Mouse (Mus musculus): ENCODE results near the gene Ggn.
"Not testable (repeated sequence)": the region's sequence is repeated elsewhere in the genome, so short reads cannot be mapped to it uniquely, and the experiment has no call there.

Gene Ggn

DNA sequence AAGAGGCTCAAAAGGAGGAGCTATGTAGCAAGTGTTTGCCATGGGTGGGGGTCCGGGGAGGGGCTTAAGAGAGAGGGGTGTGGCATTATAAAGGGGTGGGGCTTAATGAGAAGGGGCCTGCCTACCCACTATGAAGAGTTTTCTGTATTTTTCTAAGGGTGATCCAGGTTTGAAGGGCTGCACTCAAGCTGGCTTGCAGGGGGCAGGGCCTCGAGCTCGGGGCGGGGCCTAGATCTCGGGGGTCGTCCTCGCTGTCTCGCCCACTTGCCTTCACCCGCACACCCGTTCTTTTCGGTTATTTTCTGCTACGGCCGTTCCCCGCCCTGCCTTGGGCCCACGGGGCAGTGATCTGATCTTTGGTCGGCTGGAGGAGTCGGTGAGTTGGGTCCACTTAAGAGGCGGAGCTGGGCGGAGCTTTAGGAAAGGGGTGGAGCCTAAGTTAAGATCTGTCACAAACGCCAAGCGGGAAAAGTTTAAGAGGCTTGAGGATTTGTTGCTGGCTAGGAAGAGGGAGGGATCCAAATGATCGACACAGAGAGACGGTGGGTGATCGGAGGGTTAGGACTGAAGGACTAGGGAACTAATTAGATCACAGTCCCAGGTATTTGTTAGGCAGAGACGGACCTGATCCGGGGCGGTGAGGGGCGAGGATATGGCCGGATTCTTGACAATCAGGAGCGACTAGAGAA is at the start of gene Ggn, which contains the start of gene Spred3:
Gene Ggn, plus strand, starts transcription at position 145 of the 689 bp plus-strand sequence.
Gene Spred3, minus strand, starts transcription at position 346 of the 689 bp plus-strand sequence.
- DNase-seq: peak; percentile 61 to 65

DNA sequence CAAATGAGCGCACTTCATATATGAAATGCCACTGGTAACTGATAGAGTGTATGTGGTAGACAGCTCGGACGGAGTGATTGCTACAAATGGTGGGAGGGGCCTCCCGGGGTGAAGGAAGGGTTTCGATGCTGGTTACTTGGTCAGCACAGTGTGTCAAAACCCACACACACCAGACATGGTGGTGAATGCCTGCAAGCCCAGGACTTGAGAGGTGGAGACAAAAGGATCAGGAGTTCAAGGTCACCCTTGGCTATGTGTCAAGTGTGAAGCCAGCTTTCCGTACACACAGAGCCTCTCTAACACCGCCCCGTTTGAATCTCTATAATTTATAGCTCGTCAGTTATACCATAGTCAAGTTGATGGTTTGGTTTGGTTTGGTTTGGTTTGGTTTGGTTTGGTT is 47.2 kb upstream of the Ggn start:
- no peak for DNase-seq

DNA sequence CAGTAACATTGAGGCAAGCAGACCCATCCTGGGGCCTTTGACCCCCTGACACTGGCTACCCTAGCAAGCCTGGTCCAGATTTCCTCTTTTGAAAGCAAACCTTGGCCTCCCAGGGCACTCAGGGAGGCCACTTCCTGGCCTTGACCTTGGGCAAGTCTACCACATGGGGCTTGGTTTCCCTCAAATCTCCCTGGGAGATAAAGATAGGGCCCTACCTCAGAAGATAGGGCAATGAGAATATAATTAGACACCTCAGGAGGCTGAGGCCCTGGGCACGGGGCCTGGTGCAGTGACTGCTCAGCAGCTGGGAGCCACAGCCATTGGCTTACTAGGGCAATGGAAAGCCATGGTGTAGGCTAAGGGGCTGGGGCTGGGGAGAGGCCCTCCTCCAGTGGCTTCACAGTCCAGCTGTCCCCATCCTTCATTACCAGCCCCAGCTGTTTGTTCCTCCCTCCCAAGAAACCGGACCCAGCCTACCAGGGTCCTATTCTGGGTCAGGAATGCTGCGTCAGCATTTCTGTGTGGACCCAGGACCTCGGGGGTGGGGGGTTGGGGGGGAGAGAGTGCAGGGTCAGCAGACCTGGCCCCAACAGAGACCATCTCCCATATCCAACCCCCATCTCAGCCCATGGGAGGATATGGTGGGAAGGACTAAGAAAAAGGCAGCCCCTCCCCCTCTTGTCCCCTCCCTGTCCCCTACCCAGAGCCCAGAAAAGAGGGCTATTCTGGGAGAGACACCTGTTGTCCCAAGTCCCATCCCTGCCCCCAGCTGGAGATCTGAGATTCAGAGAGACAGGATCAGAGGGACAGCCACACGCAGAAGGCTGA is 46.3 kb upstream of the Ggn start:
- no peak for DNase-seq

DNA sequence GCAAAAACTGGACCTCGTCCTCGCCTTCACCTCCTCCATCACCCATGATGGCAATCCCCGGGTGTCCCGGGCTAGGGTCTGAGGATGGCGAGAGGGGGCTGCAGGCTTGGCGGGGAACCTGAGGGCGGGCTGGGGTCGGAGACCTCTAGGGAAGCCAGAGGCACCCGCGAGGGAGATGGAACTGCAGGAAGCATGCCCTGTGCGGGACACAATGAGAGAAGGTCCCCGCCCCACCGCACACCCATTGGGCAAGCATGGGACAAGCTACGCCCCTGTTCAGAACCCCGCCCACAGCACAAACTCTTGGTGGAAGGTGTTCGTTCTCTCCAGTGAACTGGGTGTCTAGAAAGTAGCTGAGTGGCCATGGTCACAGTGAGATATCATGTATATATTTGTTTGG is 45.0 kb upstream of the Ggn start, which contains the start of gene Ryr1:
Gene Ryr1, minus strand, starts transcription at position 210 of the 400 bp plus-strand sequence.
- no peak for DNase-seq

DNA sequence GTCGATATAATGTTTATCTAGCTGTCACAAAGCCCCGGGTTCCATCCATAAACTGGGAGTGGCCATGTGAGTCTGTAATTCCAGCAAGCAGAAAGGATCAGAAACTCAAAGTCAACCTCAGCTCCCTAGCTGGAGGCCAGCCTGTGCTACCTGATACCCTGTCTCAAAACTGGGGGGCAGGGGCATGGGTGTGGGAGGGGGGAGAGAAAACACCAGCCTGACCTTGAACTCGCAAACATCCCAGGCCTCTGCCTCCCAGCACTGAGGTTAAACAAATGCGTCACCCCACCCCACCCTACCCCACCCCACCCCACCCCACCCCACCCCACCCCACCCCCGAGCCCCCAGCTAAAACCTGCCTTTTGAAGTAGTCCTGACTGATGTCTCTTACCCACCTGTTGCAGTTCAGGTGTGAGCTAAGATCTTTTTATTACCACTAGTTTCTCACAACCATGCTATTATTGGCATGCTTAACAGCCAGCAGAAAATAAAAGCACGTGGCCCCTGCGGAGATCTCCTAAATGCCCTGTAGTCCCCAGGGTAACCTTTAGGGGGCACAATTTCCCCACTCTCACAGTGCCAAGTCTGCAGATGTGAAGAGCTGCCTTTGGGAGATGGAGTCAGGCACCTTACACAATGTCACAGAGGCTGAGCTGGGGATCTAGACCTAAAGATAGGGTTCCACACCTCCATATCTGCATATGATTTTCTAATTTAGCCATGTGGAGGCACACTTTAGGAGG is 43.7 kb upstream of the Ggn start:
- DNase-seq: peak; percentile 32 to 53

DNA sequence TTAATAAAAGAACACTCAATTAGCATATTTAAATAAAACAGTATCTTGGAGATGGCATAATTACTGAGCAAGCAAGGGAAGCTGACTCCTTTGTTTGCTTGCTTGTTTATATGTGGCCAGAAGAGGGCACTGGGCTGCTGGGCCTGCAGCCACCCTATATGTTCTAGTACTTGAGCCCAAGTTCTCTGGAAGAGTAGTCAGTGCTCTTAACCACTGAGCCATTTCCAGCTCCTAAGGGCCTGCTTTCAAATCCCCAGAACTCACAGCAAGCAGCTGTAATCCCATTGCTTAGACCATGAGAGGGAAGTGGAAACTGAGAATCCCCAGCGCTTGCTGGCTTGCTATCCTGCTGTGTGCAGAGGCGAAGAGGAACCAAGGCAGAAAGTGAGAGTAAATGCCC is 41.3 kb upstream of the Ggn start:
- DNase-seq: no peak

DNA sequence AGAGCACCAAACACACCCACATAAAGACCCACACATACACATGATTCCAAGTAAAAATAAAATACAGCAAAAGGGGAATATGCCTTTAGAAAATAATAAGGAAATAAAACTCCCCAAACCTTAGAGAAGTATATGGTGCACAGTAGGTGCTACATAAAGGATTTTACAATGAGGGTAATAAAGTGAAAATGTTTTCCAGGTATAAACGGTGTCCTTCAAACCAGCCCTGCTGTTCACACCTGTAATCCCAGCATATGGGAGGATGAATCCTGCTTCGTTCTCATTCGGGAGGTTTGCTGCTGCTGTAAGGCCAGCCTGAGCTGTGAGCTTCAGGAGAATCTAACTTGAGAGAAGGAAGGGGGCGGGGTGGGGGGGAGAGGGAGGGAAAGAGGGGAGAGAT is 35.8 kb upstream of the Ggn start:
- no peak for DNase-seq

DNA sequence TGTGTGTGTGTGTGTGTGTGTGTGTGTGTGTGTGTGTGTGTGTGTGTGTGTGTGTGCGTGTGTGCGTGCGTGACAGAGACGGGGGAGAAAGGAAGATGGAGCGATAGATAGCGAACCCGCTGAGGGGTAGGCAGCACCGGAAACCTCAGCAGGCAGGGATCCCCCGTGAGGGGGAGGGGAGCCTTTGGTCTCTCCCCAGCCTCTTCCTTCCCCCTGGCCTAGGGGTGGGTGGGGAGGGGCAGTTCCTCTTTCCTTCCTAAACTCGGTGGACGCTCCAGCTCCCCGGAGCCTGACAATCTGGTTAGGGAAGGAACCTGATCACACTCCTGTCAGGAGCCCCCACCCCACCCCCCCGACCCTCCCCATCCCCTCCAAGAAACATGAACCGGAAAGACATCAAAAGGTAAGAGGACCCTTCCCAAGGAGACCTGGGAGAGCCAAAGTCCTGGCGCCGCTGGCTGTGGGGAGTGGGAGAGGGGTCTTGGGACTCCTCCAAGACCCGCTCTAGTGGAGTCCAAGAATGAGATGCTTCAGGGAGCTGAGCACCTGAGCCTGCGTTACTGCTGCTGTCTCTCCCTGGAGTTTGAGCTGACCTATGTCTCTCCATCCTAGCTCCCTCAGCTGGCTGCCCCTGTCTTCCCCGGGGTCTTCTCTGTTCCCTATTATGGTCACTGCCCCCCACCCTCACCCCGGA is 35.2 kb upstream of the Ggn start, which contains the start of gene Rasgrp4:
Gene Rasgrp4, plus strand, starts transcription at position 159 of the 694 bp plus-strand sequence.
- DNase-seq: no peak

DNA sequence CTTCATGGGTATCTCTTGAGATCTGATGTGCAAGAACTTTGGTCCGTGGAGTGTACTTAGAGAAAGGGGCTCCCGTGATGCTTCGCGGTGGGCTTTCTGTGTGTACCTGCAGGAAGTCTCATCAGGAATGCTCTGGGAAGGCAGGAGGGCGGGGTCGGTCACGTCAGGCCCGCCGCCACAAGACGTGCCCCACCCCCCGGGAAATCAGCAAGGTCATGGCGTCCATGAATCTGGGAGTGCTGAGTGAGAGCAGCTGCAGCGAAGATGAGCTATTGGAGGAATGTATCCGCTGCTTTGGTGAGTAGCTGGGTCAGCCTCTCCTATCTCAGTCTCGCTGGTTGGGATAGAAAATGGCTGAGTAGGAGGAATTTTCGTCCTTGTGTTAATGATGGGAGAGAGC is 32.6 kb upstream of the Ggn start:
- DNase-seq: no peak

DNA sequence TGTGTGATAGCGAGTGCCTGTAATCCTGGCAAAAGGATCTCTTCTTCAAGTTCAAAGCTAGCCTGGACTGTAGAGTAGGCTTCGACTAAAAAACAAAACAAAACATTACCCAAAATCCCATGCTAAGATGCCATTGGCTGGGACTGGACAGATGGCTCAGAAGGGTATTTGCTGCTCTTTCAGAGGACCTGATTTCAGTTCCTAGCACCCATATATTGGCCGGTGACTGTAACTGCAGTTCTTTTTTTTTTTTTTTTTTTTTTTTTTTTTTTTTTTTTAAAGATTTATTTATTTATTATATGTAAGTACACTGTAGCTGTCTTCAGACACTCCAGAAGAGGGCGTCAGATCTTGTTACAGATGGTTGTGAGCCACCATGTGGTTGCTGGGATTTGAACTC is 30.8 kb upstream of the Ggn start:
- not testable (repeated sequence) for DNase-seq

DNA sequence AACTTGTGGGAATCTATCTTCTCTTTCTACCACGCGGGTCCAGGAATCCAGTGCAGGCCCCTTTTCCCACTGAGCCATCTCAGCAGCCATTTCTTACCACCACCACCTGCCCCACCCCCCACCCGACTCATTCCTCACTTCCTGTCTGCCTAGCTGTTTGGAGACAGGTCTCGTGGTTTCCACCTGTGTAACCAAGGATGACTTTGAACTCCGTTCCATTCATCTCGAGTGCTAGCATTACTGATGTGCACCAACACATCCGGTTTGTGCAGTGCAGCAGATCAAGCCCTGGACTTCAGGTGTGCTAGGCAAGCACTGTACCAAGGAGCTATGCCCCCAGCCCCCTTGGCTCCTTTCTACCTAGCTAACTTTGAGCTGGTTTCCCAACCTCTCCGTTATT is 28.6 kb upstream of the Ggn start:
- no peak for DNase-seq

DNA sequence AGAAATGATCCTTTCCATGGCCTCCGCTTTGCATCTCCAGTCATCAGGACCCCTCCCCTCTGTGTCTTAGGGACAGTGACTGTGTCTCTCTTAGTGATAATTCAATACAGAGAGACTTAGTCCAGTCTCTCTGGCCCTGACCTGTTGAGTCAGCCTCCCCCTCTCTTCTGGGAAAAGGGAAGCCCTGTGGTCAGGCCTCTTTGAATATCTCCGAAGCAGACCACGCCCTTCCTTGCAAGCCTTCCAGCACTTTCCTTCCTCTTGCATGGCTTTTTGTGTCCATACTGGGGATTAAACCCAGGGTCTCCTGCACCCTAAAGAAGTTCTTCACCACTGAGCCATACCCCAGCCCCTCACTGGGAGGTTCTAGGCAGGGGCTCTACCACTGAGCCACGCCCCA is 26.0 kb upstream of the Ggn start:
- DNase-seq: no peak

DNA sequence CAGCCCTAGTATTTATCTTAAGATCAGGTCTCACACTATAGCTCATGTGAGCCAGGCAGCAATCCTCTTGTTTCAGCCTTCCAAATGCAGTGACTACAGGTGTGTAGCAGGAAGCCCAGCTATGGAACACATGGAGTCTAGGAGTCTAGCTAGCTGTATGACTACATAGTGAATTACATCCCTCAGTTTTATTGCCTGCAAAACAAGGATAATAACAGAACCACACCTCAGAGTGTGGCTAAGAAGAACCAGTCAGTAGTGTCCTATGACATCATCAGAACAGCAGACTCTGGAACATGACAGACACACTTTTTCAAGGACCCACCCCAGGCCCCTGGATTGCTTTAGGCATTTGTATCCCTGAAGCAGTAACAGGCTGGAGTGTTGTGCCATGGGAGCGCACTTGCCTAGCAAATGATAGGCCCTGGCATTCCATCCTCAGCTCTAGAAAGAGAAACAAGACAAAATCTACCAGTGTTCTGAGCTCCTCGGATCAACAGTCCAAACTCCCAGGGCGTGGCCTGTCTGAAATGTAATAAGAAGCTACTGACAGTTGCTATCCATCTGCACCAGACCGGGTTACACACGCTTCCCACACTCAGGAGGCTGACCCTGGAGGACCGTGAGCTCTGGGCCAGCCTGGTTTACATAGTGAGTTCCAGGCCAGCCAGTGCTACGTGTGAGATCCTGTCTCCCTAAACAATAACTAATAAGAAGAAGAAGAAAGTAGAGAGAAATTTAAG is 23.2 kb upstream of the Ggn start:
- DNase-seq: no peak

DNA sequence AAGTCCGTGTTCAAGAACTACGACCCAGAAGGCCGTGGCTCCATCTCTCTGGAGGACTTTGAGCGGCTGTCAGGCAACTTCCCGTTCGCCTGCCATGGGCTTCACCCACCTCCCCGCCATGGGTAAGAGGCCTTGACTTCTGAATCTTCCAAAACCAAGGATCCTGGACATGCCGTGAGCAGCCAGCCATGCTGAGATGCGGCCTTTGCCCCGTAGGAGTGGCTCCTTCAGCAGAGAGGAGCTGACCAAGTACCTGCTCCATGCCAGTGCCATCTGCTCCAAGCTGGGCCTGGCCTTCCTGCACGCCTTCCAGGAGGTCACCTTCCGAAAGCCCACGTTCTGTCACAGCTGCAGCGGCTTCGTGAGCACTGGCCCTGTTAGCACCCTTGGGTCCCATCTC is 21.2 kb upstream of the Ggn start:
- no peak for DNase-seq

DNA sequence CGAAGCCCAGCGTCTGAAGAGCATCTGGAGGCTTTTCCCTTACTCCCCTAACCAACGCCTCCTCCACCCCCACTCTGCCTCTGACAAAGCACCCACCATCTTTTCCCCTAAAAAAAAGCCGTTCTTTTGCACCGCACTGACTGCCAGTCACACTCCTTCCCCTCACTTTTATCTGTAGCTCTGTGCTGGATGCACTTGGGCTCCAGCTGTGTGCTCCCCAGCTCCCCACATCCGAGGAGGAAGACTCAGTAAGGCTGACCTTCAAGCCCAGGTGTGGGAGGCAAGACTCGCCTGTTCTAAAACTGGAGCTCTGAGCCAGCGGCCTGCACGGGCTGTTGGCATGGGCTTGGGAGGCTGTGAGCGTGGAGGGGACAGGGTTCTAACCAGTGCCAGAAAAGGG is 18.5 kb upstream of the Ggn start:
- DNase-seq: no peak

DNA sequence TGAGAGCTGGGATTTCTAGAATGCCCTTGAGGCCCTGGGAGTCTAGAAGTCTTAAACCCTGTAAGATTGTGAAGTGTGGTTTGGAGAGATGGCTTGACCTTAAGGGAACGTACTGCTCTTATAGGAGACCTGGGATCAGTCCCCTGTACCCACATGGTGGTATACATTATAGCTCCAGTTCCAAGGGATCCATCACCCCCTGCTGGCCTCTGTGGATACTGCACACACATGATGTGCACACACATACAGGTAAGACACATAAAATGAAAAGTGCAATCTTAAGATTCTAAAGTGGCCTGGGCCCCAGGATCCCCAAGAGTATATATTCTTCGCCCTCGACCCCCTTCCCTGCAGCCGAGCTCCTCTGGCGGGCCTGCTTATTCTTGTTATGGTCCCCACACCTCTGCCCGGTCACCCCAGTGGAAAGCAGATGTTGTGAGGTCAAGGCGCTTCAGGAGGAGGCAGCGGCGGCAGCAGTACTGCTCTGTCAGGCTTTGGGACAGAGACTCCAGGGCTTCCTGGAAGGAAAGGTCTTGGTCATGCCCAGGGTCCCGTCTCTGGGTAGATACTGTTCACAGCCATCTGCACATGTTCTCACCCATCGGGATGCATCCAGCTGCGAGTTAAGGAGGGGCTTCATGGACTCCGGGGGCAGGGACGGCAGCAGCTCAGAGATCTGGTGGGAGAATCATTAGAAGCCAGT is 15.8 kb upstream of the Ggn start:
- peak; percentile 20 to 27 for DNase-seq

DNA sequence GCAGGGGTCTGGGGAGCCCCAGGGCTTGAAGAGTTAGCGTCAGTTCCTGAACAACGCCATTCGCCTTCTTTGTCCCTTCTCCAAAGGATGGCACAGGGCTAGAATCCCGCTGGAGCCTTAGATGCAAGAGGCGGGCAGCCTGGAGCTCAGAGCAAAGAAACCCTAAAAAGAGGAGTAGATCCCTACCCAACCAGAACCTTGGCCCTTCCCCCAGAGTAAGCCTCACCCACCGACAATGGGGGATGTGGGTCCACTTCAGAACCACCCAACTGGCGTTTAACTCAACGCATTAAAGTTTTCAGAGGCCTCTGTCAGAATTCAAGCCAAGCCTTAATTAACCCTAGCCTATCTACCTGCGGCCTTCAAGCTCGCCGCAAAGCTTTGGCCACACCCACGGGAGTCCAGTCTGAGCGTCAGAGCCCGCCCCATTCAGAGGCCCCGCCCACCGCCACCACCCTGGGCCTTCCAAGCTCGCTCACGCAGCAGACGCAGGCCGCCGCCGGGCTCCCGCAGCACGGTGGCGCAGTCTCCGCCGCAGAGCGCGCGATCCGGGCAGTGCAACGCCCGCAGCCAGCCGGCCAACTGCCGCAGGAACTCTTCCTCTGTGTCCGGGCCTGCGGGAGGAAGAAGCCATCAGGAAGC is 14.7 kb upstream of the Ggn start:
- peak; percentile 95 to 96 for DNase-seq

DNA sequence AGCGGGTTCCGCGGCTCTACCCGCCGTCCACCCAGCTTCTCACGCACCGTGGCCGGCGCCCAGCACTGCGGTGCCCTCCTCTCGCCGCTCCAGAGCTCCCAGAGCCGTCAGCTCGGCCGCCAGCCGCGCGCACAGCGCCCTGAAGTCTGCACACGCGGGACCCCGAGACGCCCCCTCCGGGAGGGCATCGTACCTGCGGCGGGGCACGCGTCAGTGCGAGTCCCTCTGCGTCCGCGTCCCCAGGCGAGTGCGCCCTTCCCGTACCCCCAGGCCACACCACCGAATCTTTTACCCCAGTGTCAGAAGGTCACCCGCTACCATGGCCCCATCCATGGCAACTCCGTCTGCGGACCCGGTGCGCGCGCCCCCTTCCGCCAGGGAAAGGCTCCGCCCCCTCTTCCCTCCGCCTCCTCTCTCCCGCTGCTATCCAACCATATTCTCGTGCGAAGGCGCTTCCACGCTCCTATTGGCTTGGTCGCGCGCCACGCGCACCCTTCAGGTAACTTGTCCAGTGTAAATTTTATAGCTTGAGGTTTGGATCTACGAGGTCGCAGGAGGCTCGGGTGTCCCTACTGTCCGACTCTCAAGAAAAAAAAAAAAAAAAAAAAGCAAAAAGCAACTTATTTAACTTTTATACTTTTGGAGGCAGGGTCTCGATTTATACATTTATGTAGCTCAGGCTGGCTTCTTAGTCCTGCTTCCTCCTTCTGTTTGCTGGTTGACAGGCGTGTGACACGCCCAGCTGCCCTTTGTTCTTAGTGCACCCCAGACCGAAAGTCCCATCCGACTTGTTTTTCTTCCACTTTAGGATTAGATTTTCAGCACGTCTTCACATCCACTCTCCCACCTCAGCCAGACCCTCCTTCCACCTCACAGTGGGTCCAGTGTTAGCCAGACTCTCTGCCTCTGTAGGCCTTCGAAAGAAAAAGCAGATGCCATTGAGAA is 13.9 kb upstream of the Ggn start, which contains the start of gene Fam98c:
Gene Fam98c, minus strand, starts transcription at position 397 of the 945 bp plus-strand sequence.
- DNase-seq: peak; percentile 91 to 92

DNA sequence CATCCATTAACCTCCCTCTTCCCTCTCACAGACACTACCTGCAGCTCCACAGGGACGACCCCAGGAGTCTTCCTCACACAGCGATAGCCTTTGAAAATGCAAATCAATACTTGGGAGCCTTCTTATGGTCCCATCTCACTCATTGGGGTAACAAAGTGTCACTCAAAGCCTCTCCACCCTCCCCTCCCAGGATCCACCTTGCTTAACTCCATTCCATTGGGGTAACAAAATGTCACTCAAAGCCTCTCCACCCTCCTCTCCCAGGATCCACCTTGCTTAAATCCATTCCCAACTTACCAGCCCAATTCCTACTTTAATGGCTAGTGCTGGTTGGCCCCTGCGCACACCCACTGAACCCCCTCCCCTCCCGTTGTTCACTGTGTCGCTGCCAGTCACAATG is 11.7 kb upstream of the Ggn start:
- DNase-seq: no peak

DNA sequence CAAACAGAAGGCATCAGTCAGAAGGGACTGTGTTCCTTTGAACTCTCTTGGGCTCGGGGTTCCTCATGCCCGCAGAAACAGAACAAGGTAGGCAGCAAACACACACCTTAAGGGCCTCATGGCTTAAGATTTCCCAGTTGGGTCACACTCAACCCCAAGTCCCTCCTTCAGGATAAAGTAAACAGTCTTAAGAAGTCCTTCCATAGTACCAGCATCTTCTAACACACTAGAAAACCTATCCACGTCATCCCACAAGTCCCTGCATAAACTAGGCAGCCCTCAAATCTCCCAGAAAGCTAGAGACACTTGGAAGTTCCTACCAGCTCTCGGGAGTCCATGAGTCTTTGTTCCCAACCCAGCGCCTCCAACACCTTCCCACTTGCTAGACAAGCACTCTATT is 7.7 kb upstream of the Ggn start:
- DNase-seq: no peak

Measured in cerebellum, adult 18-20 months (tissue).